ENCODE assay signal across 9 mouse cellular contexts in genomic region chr3:106547924-106548539, GRCm38 (mm10). TPM values are rescaled to one million over a fixed set of nuclear protein-coding genes. Genes with fewer than 3 reads are reported as not detected.
DNase-seq lines count a peak whose midpoint lies in the region; ATAC-seq and TF ChIP-seq lines count a peak whose summit lies in the region.
"Had no signal": no experiment of that assay in that cellular context is flagged by ENCODE, and none has a peak within 500 bp of the region (broad histone marks: within the 10 kb centered on the region; RNA-seq: fewer than 3 reads in every experiment).

No protein-coding gene starts in this region.

- ATAC-seq in heart, embryonic 11.5 days (replicated peaks; ENCODE audit: insufficient number of reproducible peaks, low FRiP score, low TSS enrichment) = peak; percentile 35
- no peak; the same call in 1 of the 2 replicates for ATAC-seq in midbrain, embryonic 13.5 days

- H3K9me3 ChIP-seq in heart, embryonic 11.5 days (replicated peaks; ENCODE audit: control insufficient read depth, low read length) = no peaks in the 10 kb centered on the region
- no peaks in the 10 kb centered on the region for H3K9me3 ChIP-seq in limb, embryonic 10.5 days (replicated peaks)
- H3K9me3 ChIP-seq in midbrain, embryonic 13.5 days = no peaks in the 10 kb centered on the region

- H3K36me3 ChIP-seq in heart, embryonic 11.5 days (ENCODE audit: control insufficient read depth, insufficient read depth, low read length) = no peaks in the 10 kb centered on the region; the same call in 1 of the 2 replicates
- no peaks in the 10 kb centered on the region for H3K36me3 ChIP-seq in limb, embryonic 10.5 days
- 0 out of 2 replicates have a peak, but pooled peaks cover 3% of the 10 kb centered on the region for H3K36me3 ChIP-seq in midbrain, embryonic 13.5 days

- peaks cover 9% of the 10 kb centered on the region; the same call in 1 of the 2 replicates for H3K4me1 ChIP-seq in heart, embryonic 11.5 days (ENCODE audit: control insufficient read depth, insufficient read depth, low read length)
- H3K4me1 ChIP-seq in limb, embryonic 10.5 days = peaks cover 11% of the 10 kb centered on the region; the same call in 1 of the 2 replicates
- peaks cover 32% of the 10 kb centered on the region for H3K4me1 ChIP-seq in midbrain, embryonic 13.5 days (replicated peaks)

- H3K4me2 ChIP-seq in heart, embryonic 11.5 days = peak overlapping the region; percentile 60
- H3K4me2 ChIP-seq in midbrain, embryonic 13.5 days (replicated peaks) = peak overlapping the region; percentile 71

- H3K4me3 ChIP-seq in gastrocnemius, adult 2 months = peak overlapping the region; percentile 89
- H3K4me3 ChIP-seq in heart, embryonic 11.5 days (ENCODE audit: low read depth, low read length) = peak overlapping the region; percentile 77
- peak overlapping the region; percentile 78 for H3K4me3 ChIP-seq in limb, embryonic 10.5 days
- H3K4me3 ChIP-seq in midbrain, embryonic 13.5 days (replicated peaks) = peak overlapping the region; percentile 79

- intact Hi-C loops in gastrocnemius, adult 2 months (cut with DNase I) = loop anchor here (2.0 to 10.0 kb wide), 2 partner anchors 173 to 583 kb away; partner anchors contain the start of gene Atp5f1

- peak overlapping the region; percentile 94 for H3K9ac ChIP-seq in heart, embryonic 11.5 days (ENCODE audit: low read depth, low read length)
- H3K9ac ChIP-seq in midbrain, embryonic 13.5 days (replicated peaks) = peak overlapping the region; percentile 91

- no peak for TF ChIP-seq CTCF in gastrocnemius, adult 2 months (IDR thresholded peaks at IDR 0.05)

- H3K27ac ChIP-seq in gastrocnemius, adult 2 months = peak overlapping the region; percentile 93
- peak overlapping the region; percentile 98 for H3K27ac ChIP-seq in heart, embryonic 11.5 days (ENCODE audit: low read depth, low read length)
- H3K27ac ChIP-seq in limb, embryonic 10.5 days = peak overlapping the region; percentile 96
- H3K27ac ChIP-seq in midbrain, embryonic 13.5 days = peak overlapping the region; percentile 92

- under 1% methylated on average over 27 of the region's 27 CpGs for WGBS in heart, embryonic 11.5 days (ENCODE audit: insufficient replicate concordance)
- under 1% methylated on average over 27 of the region's 27 CpGs for WGBS in limb, embryonic 10.5 days
- under 1% methylated on average over 27 of the region's 27 CpGs for WGBS in midbrain, embryonic 13.5 days

- H3K27me3 ChIP-seq in heart, embryonic 11.5 days (ENCODE audit: control insufficient read depth, insufficient read depth, low read length) = no peaks in the 10 kb centered on the region
- H3K27me3 ChIP-seq in limb, embryonic 10.5 days (ENCODE audit: low read depth, poor library complexity, severe bottlenecking) = no peaks in the 10 kb centered on the region
- H3K27me3 ChIP-seq in midbrain, embryonic 13.5 days = no peaks in the 10 kb centered on the region
- H3K27me3 ChIP-seq: Patski had no signal

- DNase-seq in gastrocnemius, adult 2 months = no peak
- no peak for DNase-seq in gastrocnemius, postnatal 4 days (ENCODE audit: low spot score in 2 of 2)
- peak; percentile 44 for DNase-seq in embryo, embryonic 10 days (ENCODE audit: low spot score)
- no peak for DNase-seq in limb, embryonic 10.5 days (ENCODE audit: low spot score)
- no peak for DNase-seq in urinary bladder, adult 2 months (ENCODE audit: low spot score)
- DNase-seq in adrenal gland, postnatal 25 days = no peak

RNA-seq across cellular contexts. Expression of gene Cept1, which starts 0.4 kb away (rescaled TPM):
- total RNA-seq in gastrocnemius, adult 2 months (2021) = 10 to 100 TPM; 24.8 to 27.0 TPM
- total RNA-seq in gastrocnemius, postnatal 4 days (2021) = 10 to 100 TPM; 19.9 to 27.4 TPM
- polyA plus RNA-seq in heart, embryonic 11.5 days (2014; fragmentation: Nextera tagmentation; extraction: Ambion mirVana) = 34.8 and 35.5 TPM in 2 replicates
- 38.9 and 46.4 TPM in 2 replicates for polyA plus RNA-seq in limb, embryonic 10.5 days (2016; fragmentation: Nextera tagmentation; extraction: Ambion mirVana)
- 38.0 and 39.3 TPM in 2 replicates for polyA plus RNA-seq in midbrain, embryonic 13.5 days (2015; fragmentation: Nextera tagmentation; extraction: Ambion mirVana)
- polyA plus RNA-seq in urinary bladder, adult 2 months (2012; rRNA removed) = 53.4 and 58.5 TPM in 2 replicates
- total RNA-seq in adrenal gland, postnatal 25 days (2021) = 34.0 and 38.6 TPM in 2 replicates

RNA-seq across cellular contexts. Expression of gene Dram2, which starts 0.4 kb away (rescaled TPM):
- total RNA-seq in gastrocnemius, adult 2 months (2021) = 100 to 1,000 TPM in 1 of 2 experiments, 10 to 100 TPM in 1; 94.2 to 101 TPM
- 10 to 100 TPM; 56.2 to 58.8 TPM for total RNA-seq in gastrocnemius, postnatal 4 days (2021)
- 59.7 and 64.9 TPM in 2 replicates for polyA plus RNA-seq in heart, embryonic 11.5 days (2014; fragmentation: Nextera tagmentation; extraction: Ambion mirVana)
- 28.1 and 28.3 TPM in 2 replicates for polyA plus RNA-seq in limb, embryonic 10.5 days (2016; fragmentation: Nextera tagmentation; extraction: Ambion mirVana)
- polyA plus RNA-seq in midbrain, embryonic 13.5 days (2015; fragmentation: Nextera tagmentation; extraction: Ambion mirVana) = 56.2 and 58.5 TPM in 2 replicates
- 107 and 133 TPM in 2 replicates for polyA plus RNA-seq in urinary bladder, adult 2 months (2012; rRNA removed)
- 56.6 and 83.3 TPM in 2 replicates for total RNA-seq in adrenal gland, postnatal 25 days (2021)
